Mouse (Mus musculus) myocyte (in vitro differentiated cells): ENCODE measurements around the gene Ugt1a10.

ENCODE experiments used
- MAX ChIP-seq: IDR thresholded peaks from one replicate; pipeline ENCODE4 v1.6.1; 2011; ENCODE audit warnings: low read depth, mild to moderate bottlenecking, control low read depth
- POLR2A ChIP-seq: IDR thresholded peaks from one replicate; pipeline ENCODE4 v1.6.1; 2011; ENCODE audit warnings: low read depth, mild to moderate bottlenecking, control low read depth, moderate library complexity; ENCODE audit not compliant: insufficient read length
- POLR2AphosphoS2 ChIP-seq: IDR thresholded peaks from one replicate; pipeline ENCODE4 v1.6.1; 2011; ENCODE audit warnings: low read depth, control low read depth; ENCODE audit not compliant: insufficient read length
- USF1 ChIP-seq: IDR thresholded peaks from one replicate; pipeline ENCODE4 v1.6.1; 2011; ENCODE audit warnings: low read depth, mild to moderate bottlenecking, control low read depth, moderate library complexity

DNA sequence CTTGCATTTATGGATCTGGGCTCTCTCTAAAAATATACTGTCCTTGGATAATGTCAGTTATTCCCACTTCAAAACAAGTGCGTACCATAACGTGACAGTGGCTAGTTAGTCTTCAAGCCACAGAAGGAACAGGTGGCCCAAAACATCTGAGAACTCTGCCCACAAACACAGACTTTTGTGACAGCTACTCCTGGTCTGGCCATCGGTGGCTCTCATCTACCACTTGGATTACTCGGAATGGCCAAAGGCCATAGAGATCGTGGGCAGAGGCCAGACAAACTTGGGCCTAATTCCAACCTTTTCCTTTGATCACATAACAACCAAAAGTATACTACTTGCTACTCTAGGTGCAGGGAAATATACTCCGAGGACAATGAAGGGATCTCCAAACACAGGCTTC lies 212.9 kb downstream of the Ugt1a10 start:
- TF ChIP-seq POLR2A, result no peak
- TF ChIP-seq MAX, result no peak
- no peak for TF ChIP-seq USF1
- TF ChIP-seq POLR2AphosphoS2, result no peak
